Mouse (Mus musculus) G1E (cell line): Measurements from ENCODE around the gene Rere.

Experiments used
- CTCF ChIP-seq: IDR thresholded peaks from 2 replicates; pipeline ENCODE4 v1.5.1; 2012; ENCODE audit warnings: low read depth, low read length, inconsistent platforms, mixed read lengths
- GATA1 ChIP-seq: IDR thresholded peaks from 2 replicates; pipeline ENCODE4 v1.6.1; 2012; ENCODE audit warnings: borderline replicate concordance, low read length, inconsistent platforms, mixed read lengths
- TAL1 ChIP-seq: conservative IDR thresholded peaks from 2 replicates; pipeline ENCODE4 v1.6.1; 2012; ENCODE audit warnings: low read depth, low read length, inconsistent platforms, mixed read lengths

DNA sequence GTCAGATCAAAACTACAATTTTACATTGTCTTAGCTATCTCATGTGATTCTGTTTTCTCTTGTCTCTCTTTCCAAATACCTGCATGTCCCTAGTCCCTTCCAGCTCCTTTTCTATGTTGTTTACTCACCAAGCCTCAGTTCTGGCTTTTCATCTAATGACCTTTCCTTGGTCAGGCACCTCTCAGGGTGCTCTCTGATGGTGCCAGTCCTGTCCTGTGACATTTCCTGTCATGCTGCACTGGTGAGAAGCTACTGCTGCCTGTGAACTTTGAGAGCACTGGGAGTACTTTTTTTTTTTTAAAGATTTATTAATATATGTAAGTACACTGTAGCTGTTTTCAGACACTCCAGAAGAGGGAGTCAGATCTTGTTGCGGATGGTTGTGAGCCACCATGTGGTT is 25.8 kb downstream of the Rere start:
- TF ChIP-seq GATA1 (no peak), CTCF (no peak), TAL1 (no peak)
